Mouse (Mus musculus) bone marrow, adult 2 months (tissue): ENCODE measurements around the gene Lmntd2.

Source experiments
- CTCF ChIP-seq: fragments of 200-500 bp; IDR thresholded peaks from 2 replicates; pipeline ENCODE4 v1.5.1; 2011; ENCODE audit warnings: low read length, control low read depth; ENCODE audit not compliant: control insufficient read depth, insufficient read depth
- POLR2A ChIP-seq: fragments of 200-500 bp; IDR thresholded peaks from 2 replicates; pipeline ENCODE4 v1.6.1; 2011; ENCODE audit warnings: low read depth, mild to moderate bottlenecking, control low read depth, low read length, borderline replicate concordance; ENCODE audit not compliant: control insufficient read depth

DNA sequence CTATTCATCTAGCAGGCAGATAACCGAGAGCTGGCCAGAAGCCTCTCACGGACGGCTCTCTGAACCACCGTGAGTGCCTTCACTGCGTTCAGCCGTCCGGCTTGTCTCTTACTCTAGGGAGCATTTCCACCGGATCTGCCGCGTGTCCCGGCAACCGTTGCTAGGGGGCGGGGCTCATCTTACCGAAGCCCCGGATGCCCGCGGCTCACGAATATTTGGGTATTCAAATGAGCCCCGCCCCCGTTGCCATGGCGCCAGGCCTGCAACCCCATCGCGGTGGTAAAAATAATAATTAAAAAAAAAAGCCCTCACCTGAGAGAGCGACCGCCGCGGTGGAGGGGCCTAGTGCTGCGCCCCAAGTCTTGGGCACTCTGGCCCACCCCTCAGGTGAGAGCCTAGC lies 19.1 kb downstream of the Lmntd2 start:
- no peak for TF ChIP-seq POLR2A
- TF ChIP-seq CTCF, result no peak
